Mouse (Mus musculus) ZHBTc4 (cell line): ENCODE measurements at regions not wholly inside any gene's neighbourhood (a gene's known extent, or its start where the extent isn't known, plus 50 kb on each side); places are given as distances from the start of the nearest gene placed in this dataset.

Experiments used
- DNase-seq: peaks from one replicate; pipeline ENCODE4 v3.0.0-alpha.2; 2011; ENCODE audit warnings: low read depth, low spot score

DNA sequence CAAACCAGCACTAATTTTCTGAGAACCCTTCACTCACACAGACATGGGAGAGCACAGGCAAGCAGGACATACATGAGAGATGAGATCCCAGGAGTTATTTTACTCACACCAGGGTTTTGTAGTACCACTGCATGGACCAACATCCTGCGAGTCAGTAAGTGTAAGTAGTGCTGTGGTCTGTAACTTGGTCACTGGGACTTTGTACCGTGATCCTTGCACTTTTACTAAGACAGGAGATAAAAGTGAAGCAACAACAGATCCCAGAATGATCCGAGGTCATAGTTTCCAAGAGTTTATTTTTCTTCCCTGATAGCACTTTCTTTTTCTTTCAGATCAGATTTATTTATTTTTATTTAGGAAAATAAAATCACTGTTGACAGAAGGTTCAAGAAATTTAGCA is 54.1 kb upstream of the Mtap start:
- DNase-seq = no peak

DNA sequence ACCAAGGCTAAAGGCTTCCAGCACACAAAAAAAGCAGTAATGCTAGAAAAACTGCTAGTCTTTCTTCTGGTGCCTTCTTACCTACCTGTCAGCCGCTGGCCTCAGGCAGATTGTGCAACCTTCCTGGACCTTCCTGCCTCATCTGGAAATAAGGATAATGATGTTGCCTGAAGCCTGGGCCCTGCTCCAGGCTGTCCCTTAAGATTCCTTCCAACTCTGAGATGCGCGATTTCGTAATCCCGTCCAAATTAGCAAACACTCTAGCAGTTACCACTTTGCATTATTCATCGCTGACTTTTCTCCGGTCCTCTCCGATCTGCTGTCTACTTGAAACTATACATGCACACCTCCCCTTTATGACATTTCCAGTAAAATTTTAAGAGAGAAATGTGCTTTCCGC is 58.4 kb upstream of the Mtap start:
- no peak for DNase-seq

DNA sequence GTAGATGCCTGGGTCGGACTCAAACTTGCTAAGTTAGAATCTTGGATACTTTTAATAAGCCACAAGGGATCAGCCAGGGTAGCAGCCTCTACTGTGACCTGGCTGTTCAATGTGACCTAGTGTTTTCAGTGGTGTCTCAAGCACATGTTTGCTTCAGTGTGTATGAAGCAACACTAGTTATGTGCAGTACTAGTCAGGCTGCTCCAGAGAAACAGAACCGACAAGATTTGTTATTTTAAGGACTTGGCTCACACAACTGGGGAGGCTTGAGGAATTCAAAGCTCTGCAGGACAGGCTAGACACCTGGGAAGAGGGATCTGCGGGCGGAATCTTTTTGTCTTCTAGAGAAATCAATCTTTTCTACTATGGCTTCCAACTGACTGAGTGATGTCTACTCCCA is 62.2 kb upstream of the Mtap start:
- DNase-seq = no peak

DNA sequence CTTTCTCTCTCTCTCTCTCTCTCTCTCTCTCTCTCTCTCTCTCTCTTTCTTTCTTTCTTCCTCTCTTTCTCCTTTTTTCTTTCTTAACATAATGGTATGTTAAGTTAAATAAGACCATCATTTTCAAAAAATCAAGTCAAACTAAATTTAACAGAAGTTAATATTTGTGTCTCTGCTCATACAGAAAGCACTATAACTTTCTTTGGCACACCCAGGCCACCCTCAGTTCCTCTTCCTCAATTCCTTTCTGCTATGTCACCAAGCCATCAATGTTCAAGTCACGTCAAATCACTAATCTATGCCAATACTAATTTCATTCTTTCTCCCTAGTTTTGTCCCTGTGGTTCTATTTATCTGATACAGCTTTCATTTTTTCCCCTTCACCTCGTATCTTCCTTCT is 66.5 kb upstream of the Mtap start:
- DNase-seq = no peak

DNA sequence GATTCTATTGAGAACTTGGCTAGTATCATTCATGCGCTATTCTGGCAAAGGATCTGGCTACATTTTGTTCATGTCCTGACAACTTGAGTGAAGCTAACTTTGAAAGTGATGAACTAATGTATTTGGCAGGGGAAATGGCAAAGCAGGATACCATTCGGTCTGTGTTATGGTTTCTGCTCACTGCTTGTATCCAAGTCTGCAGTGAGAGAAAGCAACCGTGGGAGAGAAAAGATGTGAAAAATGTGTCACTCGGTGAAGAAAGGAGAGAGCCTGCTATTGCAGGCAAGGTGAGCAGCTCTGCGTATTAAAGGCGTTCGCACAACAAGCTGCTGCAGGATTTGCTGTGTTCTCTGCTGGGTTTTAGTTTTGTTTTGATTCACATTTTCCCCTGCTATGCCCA is 72.5 kb upstream of the Mtap start:
- DNase-seq = no peak

DNA sequence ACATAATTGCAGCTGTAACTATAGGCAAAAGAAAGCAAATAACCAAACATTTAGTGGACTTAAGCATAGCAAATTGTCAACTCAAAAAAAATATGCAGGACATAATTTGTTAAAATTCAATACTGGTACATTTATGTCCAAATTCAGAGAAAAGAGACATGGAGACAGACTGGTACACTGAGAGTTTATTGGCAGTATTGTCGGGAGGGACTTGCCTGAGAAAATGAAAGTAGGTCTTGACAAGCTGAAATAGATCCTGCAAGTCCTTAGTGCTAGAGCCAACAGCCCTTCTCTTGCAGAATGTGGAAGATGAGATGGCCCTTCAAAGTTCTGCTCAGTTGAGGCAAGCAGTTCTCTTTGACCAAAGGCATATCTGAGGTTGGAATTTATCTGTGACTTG is 74.5 kb upstream of the Mtap start:
- no peak for DNase-seq

DNA sequence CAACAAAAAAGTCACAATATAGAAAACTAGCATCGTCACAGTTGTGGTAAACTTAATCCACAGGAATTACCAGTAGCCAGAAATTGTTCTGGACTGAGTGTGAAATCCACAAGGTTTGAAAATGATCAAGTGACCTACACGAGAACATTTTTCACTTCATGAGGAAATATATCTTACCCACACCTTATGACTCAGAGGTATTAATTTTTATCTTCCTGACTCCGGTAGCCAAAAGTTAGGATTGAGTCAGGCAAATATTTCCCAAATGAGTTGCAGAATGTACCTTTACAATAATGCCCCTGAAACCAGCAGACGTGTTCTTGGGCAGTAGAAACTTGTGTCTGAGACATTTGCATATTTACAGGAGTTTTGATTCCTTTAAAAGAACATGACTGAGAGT is 75.3 kb upstream of the Mtap start:
- no peak for DNase-seq

DNA sequence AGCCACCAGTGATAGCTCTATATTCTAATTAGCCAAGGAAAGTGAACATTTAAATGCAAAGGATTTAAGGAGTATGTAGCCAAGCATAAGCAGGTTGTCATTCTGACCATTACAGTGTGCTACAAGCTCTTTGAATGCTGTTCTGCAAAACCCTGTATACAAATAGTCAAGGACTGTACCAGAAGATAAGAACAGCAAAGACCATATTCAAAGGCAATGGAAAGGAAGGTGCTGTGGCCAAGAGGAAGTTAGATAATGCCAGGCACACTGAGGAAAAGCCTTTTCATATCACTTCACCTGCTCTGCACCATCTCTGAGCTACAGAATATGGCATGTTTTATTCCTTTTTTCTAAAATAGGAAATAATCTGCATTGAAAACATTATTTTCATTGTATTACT is 79.3 kb upstream of the Mtap start:
- no peak for DNase-seq

DNA sequence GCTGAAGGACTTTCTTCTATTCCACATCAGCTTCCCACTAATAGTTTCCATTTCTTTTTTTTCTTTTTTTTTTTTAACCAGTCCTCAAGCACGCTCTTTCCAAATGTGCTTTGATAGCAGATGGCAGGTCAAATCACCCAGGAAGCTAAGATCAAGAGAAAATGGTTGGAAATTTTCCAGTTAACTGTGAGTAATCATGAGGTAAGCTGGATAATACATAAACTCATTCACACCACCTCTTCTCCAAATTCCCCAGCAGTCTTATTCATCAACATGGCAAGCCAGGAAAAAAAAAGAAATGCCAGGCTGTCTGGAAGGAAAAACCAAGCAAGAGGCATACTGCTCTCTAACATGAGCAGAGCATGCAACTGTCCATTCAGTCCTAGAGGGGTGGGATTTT is 79.8 kb upstream of the Mtap start:
- no peak for DNase-seq

DNA sequence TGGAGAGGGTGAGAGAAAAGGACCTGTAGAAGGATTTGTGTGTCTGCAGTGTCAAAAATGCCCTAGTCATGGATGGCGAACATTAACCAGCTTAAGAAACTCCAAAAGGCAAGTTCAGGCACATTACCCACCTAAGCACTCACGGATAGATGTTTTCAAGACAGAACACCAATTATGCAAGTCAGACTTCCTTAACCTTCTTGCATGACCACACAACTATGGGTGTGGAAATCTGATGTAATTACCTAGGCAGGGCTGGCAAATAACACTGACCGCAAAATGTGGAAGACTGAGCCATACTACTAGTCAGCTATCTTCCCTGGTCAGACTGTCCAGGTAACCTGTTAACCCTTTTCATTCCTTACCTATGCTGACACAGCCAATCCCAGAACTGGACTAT is 81.0 kb upstream of the Mtap start:
- DNase-seq = no peak

DNA sequence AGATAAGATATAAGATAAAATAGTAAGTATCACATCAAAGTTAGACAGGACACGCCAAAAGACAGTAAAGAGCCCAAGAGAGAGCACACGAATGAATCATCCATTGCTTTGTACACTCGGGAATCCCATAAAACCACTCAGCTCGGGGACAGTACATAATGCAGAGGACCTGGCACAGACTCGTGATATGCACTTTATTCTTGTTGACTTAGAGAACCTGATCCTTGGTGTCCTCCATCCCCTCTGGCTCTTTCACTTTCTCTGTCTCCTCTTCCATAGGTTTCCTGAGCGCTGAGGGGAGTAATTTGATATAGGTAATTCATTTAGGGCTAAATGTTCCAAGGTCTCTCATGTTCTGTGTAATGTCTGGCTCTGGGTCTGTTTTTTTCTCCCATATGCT is 83.3 kb upstream of the Mtap start:
- no peak for DNase-seq

DNA sequence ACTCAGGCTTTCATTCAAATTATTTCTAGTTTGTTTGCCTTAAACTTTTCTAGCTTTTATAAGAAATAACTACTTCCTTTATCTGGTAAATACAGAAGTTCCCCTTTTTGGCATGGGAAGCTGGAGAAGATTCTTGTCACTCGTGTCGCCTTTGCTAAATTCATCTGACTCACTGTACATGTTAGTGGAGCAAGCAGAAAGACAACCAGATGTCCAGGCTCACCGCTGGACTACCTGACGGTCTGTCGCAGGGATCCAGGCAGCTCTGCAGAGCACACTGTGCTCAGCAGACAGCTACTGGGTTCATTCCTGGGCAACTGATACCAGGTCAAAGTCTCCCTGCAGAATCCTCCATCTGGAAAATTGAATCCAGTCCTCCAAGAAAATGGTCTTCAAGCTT is 85.0 kb upstream of the Mtap start:
- no peak for DNase-seq

DNA sequence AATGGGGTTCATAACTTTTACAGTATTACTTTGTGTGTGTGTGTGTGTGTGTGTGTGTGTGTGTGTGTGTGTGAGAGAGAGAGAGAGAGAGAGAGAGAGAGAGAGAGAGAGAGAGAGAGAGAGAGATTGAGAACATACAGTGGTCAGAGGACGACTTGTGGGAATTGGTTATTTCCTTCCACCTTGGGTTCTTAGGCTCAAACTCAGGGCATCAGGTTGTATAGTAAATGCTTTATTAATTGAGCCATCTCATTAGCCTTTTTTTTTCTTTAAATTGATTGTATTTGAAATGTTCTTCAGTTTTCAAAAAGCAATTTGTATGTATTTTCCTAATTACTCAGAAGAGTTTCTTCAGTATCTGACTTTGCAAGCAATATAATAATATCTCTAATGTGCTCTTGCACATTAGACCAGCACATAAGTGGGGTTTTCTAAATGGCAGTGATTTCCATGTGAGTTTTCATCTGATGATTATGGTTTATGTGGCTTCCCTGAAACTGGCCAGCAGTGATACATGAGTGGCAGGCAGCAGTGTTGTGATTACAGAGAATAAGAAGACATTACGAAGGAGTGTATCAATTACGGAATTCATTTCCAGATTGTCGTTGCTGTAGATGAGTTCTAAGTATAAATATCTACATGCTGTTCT is 86.2 kb upstream of the Mtap start:
- DNase-seq = no peak

DNA sequence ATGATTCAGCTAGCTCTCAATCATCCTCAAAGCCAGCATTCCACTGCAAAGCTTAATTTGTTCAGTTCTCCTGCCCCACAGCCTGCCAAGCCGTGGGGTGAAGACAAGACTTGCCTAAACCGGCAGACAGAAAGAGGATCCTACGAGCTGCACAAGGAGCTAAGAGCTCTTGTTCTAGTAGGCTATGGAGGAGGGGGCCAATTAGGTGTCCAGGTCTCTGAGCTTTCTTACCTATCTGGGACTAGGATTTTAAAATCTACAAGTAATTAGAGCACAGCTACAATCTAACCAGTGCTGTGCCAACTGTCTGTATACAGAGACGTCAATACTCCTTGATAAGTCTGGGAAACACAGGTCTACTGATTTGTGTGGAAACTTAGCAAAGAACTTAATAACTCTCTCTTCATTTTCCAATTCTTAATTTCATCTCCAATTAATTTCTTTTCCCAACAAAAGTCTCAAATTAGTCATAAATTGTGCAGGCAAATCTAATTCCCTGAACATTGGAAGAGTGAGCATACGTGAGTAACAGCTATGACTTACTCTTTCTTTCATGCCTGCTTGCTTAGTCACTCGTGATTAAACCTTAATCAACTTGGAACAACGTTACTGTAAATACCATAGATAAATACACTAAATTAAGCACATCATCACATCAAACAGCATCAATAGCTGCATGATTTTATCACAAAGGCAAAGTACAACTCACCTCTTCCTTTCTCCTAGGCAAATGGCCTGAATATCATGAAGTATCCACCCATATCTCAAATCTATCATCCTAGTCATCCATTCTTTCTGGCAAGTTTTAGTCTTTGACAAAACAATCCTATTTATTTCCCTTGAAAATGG is 87.1 kb upstream of the Mtap start:
- no peak for DNase-seq

DNA sequence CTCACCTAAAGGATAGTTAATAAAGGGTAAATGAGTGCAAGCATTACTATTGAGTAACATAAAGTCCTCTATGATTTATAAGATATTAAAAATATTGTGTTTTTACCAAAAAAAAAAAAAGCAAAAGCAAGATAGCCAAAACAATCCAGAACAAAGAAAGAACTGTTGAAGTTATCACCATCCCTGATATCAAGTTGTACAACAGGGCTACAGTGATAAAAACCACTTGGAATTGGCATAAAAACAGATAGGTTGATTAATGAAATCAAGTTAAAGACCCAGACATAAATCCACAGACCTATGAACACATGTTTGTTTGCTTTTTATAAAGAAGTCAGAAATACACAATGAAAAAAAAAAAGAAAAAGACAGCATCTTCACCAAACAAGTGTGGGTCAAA is 92.4 kb upstream of the Mtap start:
- no peak for DNase-seq

DNA sequence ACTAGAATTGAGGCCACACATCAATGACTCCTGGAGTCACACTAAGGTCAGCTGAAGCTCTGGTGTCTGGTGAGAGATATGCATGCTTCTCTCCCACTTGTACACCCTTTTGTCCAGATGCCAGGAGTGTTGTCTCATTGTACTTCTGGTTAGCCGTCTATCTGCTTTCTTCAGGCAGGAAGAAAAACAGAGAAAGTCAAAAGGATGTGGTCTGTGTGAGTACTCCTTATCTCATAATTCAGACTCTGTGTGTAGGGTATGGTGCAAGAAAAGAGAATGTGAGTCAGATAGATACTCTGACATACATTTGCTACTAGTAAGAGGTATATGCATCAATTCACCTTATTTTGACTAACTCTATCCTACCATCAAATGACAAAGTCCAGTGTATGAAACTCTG is 92.9 kb upstream of the Mtap start:
- DNase-seq = no peak

DNA sequence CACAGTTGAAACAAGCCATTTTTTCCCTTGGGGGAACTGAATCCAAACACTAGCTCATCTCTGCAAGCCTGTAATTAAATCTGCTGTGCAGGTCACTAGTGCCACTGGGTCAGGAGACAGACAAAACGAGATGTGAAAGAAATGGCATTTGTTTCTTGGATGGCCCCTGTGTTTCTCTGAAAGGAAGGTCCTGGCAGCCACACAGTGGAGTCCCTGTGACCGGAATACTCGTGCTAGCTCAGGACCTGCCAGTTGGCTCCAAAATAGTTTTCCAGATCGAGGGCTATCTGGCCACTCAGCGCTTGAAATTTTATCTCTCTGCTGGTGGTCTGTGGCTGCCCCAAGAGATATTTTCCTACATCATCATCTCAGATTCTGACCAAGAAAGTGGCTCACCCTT is 96.1 kb upstream of the Mtap start:
- DNase-seq = no peak

DNA sequence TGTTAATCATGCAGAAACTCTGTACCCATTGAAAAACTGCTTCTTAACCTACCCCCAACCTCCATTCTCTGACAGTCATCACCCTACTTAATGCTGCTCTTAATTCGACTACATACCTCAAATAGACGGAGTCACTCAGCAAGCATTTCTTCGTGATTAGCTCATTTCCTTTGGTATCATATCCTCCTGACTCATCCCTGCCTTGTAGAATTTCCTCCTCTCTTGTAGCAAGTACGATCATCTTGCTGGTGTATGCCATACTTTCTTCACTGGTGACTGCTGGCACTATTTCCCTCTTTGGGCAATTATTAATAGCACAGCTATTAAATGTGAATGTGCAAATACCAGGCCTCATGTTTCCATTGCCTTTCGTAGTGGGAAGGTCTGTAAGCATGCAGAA is 98.0 kb upstream of the Mtap start:
- DNase-seq = no peak

DNA sequence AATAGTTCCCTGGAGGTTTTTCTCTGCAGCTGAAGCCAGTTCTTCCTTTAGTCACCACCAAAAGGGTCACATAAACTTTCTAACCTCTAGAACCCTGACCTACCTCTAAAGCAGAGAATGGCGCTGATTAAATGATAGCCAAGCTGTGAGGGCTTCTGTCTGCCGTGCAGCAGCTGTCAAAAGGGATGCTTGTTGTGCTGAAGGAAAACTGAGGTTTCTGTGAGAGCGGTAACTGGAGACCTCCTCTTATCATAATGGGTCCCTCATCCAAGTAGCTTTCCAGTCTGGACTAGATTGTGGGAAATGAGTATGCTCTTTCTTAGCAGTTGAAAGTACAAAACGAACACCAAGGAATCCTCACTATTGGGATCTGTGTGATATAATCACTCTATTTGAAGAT is 98.8 kb upstream of the Mtap start:
- no peak for DNase-seq

DNA sequence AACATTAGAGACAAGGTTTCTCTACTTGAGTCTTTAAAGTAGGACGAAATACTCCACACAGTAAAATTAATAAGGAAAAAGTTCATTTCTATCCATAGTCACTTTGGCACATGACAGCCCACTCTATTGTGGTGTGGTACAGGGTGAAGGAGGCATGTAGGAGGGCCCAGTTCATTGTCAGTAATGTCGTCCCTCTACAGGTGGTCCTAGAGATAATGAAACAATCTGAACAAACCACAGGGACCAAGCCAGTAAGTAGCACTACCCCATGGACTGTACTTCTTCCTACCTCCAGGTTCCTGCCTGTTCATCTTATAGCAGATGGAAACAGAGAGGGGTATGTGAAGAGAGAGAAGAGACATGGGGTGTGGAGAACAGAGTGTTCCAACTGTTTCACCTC is 102.1 kb upstream of the Mtap start:
- DNase-seq = no peak

DNA sequence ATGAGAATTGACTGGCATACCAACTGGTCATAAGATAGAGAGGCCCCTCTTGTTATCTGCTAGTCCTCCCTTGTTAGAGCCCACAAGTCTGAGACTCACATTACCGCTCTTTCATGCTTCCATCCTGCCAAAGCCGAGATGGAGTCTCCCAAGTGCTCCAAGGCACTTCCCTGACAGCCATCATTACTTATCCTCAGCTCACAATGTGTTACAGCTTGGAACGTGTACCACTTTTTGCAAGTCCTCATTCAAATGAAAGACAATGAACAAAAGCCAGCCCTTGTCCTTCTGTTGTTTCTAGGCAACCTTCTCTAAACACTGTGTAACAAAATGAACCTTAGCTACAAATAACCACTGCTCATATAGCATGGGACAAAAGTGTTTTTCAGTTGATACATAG is 102.6 kb upstream of the Mtap start:
- DNase-seq = no peak

DNA sequence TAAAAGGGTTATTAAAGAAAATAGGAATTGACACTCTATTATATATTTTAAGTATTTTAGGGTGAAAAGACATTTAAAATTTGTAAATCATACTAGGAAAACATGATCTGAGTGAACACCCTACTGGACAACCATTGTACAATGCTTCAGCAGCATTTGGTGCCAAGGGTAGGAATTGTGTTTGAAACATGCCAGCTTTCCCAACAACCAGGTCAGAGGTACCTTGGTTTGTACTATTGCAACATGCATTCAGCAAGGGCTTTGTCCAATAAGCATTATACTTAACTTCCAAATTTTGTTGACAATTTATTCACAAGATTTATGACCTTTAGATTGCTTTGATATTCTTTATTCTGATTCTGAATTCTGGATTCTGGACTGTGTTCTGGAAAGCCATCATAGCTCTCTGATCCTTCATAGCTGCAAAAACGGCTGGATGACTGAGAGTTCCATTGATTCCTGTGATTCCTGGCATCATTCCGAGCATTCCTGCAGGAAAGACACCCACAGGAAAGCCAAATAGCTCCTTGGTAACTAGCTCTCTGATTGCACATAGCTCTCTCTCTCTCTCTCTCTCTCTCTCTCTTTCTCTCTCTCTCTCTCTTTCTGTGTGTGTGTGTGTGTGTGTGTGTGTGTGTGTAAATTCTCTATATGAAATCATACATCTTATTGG is 124.1 kb upstream of the Mtap start:
- DNase-seq = no peak

DNA sequence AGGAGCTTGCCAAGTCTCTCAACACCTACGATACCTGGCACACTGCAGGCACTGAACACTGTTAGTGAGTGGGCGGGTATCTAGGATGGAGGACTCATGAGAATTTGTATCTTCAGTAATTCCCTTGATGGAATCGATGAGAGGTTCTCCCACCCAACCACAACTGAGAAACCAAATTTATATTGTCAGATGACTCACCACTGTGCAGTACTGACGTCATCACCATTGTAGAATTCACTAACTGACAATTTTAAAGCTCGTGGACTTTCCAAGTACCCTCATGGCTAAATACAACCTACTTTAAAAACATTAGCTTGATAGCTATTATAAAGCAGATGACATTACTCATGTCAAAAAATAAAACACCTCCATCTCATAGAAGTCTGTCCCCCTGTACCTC is 128.4 kb upstream of the Mtap start:
- DNase-seq = no peak
